Mouse (Mus musculus) cerebellum, adult 18-20 months (tissue): ENCODE measurements around the gene Kctd17.

Experiments
- DNase-seq, 2 experiments: peaks; one replicate each; pipeline ENCODE4 v3.0.0; 2021

Kctd17 gene

DNA sequence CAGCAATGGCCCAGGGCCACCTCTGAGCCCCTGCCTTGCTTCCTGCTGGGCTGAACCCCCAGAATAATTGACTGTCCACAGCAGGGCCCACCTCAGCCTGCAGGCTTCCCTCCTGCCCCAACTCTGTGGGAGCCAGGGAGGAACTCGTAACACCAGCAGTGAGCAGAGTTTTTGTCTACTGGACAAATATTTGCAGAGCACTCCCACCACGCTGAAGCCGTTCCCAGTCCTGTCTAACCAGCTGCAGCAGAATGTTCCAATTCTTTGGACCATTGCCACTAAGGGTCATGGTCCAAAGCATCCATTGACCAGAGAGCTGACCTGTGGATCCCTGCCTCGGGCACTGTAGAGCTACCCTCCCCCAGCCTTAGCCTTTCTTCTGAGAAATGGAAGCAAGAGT lies 11.4 kb upstream of the Kctd17 start:
- no peak for DNase-seq

DNA sequence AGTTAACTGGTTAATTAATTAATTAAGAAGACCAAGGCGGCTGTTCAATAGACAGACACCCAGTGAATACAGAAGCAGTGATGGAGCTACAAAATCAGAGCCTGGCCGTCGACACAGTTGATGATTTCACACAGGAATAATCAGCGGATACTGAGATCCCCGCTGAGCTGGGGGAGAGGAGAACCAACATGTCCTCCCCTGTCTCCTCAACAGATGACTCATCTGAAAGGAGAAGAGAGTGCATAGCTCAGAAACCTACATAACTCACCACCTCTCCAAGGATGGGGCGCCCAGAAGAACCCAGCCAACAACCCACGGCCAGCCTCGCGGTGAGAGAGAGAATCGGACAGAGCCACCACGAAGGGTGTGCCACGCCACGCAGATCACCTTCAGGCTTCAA lies 8.0 kb upstream of the Kctd17 start:
- no peak for DNase-seq

DNA sequence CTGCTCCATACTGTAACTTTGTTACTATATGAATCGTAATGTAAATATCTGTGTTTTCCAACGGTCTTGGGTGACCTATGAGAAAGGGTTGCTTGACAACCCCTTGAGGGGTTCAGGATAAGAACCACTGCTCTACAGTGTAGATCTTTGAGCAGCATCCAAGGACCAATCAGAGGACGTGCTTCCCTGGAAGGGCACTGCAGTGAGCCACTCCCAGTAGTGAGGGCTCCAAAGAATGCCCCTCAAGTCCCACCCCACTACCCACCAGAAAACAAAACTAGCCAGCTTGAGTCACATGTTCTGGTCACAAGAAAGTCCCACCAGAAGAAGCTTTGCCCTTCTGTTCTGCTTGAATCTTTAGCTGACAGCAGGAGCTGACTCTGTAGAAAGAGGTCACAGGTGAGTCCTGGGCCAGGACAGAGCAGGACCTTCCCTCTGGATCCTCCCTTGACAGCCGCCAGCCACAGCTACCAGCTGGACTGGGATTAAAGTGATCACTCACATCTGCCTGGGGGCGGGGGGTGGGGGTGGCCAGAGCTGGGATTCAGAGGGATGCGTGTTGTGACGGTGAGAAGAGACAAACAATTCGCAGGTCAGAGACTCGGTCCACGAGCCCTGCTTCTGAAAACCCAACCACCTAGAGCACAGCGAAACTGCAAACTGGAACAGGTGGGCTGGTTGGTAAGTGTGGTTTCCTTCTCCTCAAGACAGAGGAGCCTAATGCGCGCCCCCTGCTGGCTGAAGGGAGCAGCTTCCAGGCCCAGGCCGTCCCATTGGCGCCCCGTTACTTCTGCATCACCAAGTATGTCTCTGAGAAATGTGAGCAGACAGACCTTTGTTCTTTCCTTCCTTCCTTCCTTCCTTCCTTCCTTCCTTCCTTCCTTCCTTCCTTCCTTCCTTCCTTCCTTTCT lies 6.1 kb upstream of the Kctd17 start:
- peak; percentile 86 to 91 for DNase-seq

GRCm38 (mm10) chr15:78424507-78424906 lies 3.9 kb upstream of the Kctd17 start:
- DNase-seq, result no peak

- no peak for DNase-seq
Measured at GRCm38 (mm10) chr15:78425230-78425629, 3.1 kb upstream of the Kctd17 start.

- no peak for DNase-seq
Measured at GRCm38 (mm10) chr15:78429139-78429459, 735 bp downstream of the Kctd17 start.

DNA sequence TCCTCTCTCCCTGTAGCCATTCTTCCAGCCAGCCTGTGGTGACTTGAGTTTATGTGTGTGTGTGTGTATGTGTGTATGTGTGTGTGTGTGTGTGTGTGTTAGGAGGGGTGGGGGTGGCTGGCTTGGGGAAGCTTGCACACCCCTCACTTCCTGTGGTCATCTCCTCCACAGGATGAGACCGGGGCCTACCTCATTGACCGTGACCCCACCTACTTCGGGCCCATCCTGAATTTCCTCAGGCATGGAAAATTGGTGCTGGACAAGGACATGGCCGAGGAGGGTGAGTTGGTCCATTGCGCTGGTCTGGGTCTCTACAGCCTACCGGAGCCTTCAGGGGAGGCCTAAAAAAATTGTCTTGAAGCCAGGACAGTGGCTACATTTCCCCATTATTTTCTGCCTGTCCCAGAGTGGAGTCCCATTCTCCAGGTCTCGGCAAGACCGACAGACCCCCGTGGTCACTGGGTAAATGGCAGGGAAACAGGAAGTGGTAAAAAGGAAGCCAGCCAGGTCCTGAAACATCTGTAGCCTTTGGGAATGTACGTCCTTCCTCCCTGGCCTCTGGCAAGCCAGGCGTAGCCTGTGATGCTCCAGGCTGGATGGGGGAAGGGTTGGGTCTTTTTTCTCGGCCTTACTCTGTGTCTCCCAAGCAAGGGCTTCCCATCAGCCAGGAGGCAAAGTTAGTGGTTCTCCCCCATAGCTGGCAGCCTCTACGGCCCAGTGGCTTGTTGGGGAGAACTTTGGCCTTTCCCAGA lies 1.7 kb downstream of the Kctd17 start:
- no peak for DNase-seq

- DNase-seq, result no peak
Measured at GRCm38 (mm10) chr15:78430874-78431273, 2.5 kb downstream of the Kctd17 start.

DNA sequence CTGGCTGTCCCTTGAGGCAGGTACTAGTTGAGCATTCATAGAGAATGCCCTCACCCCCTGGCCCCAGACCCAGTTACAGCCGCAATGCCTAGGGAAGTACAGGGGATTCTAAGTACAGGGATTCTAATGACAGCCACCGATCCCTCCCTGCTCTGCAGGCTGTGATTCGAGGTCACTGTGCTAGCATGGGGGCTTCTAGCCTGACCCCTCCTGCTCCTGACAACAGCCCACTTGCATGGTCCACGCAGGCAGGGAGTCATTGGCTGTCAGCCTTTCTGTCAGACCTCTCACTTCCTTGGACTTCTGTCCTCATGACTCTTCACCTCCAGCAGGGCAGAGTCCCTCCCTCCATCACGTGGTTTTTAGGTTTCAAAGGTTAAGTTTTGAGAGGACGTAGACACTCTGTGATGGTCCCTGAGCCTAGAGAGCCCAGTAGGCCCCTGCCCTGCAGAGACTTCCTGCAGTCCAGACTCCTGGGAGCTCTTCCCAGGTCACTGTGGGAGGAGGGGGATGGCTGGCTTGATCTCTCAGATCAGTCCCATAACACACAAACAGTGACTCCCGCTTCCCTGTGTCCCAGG lies 3.3 kb downstream of the Kctd17 start:
- peak in 1 of 2 experiments; percentile 5 for DNase-seq

GRCm38 (mm10) chr15:78434896-78435520 lies 6.6 kb downstream of the Kctd17 start:
- DNase-seq, result peak; percentile 46 to 53

- peak in 1 of 2 experiments; percentile 22 for DNase-seq
Measured at GRCm38 (mm10) chr15:78435681-78436080, 7.3 kb downstream of the Kctd17 start.

DNA sequence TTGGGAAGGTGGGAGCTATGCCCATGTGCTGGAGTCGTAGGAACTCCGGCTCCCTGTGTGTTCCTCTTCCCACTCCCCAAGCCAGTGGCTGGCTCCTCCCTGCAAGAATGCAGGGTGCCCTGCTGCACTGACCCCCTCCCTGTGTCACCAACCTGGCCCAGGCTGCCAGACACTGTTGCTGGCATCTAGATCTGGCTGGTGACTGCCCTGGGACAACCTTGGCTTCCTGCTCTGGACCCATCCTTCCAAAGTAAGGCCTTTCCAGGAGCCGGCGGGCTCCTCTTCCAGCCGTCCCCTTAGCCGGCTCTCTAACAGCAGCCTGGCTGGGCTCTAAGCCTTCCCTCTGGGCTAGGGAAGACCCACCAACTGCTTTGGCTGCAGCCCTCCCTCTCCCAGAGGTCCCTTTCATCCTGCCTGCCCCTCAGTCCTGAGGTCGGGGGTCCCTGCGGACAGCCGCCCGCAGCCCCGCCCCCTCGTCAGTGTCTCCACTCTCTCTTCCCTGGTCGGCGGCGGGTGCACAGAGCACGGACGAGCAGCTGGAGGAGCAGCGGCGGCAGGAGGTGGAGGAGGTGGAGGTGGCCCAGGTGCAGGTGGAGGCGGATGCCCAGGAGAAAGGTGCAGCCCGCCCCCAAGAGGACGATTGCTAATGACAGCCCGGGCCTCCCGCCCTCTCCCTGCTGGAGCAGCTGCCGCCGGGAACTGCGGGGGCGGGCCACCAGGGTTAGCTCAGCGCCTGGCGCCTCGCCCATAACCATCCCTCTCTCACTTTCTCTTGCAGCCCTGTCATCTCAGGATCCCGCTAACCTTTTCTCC lies 8.2 kb downstream of the Kctd17 start:
- DNase-seq, result peak; percentile 96

- peak; percentile 44 to 61 for DNase-seq
Measured at GRCm38 (mm10) chr15:78437237-78438017, 9.1 kb downstream of the Kctd17 start.

- DNase-seq, result no peak
Measured at GRCm38 (mm10) chr15:78438018-78438394, 9.6 kb downstream of the Kctd17 start.

DNA sequence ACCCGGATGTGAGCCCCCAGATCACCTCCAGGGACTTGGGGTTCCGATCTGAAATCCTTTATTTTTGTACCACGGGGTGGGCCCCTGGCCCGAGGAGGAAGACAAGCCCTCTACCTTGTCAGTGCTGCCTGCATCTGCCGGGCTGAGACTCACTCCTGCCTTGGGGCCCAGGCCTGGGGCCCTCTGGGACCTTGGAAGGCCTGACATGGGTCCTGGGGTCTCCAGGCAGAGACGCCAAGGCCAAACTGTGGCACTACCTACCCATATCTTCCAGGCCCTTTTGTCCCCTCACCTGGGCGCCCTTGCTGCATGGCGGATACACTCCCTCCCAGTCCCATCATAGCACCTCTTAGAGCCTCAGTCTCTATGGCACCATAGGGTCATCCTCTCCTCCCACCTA lies 10.1 kb downstream of the Kctd17 start:
- peak in 1 of 2 experiments; percentile 16 for DNase-seq

- no peak for DNase-seq
Measured at GRCm38 (mm10) chr15:78438973-78439372, 10.6 kb downstream of the Kctd17 start.

- DNase-seq, result no peak
Measured at GRCm38 (mm10) chr15:78442231-78442630, 13.9 kb downstream of the Kctd17 start.

- no peak for DNase-seq
Measured at GRCm38 (mm10) chr15:78443857-78444256, 15.5 kb downstream of the Kctd17 start.

DNA sequence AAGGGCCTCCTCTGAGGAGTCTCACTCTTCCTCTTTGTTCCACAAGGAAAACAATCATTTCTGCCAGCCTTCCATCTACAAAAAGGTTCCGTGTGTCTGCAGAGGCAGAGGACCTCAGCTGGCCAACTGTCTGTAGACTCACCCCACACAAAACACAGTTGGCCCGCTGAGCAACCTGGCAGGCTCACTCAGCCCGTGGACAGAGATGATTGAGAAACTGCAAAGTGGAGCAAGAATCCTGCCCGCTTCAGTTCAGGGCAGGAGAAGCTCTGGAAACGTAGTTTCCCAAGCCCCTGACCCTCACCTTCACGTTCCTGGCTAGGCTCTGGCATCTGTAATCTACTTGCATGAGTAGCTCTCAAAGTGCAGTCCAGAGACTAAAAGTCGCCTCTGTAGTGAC lies 18.8 kb downstream of the Kctd17 start:
- no peak for DNase-seq

DNA sequence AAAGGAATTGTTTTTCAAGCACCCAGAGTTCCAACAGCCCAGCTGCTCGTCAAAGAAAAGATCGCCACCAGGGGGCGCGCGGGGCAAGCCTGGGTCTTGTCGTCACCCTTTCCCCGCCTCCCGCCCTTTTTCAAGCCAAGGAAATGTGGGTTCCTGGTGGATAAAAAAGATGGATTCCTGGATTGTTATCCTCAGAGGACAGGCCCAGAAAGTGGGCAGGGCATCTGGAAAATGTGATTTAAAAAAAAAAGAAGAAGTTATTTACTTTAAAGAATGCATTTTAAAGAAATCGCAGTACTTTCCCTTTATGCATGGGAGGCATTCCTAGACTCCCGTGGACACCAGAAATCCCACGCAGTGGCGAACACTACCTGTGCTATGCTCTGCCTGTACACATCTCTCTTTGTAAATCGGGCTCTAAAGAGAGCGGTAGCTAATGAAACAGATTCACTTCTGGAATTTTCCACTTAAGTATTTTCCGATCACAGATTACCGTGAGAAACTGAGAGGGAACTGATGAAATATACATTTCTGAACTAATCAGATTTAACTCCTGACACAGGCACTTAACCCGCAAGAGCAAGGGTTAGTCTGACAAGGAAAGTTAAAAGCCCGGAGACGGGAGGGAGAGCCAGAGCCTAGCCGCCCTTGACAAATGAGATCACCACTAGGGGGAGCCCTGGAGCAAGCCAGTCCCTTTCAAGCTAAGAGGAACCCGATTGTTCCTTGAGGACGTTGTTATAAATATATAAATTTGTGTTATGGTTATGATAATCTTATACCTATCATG lies 19.6 kb downstream of the Kctd17 start:
- peak; percentile 95 to 97 for DNase-seq

- no peak for DNase-seq
Measured at GRCm38 (mm10) chr15:78449131-78449530, 20.8 kb downstream of the Kctd17 start.
